Mouse (Mus musculus) heart, embryonic 15.5 days (tissue): ENCODE results near the gene Trim25. TPM values are rescaled to one million over a fixed set of nuclear protein-coding genes. Genes with fewer than 3 reads are reported as not detected.
A peak's percentile ranks its signal among the peaks of the same experiment; 100 is the strongest.
"Not testable (repeated sequence)": the region's sequence is repeated elsewhere in the genome, so short reads cannot be mapped to it uniquely, and the experiment has no call there.

ENCODE experiments used
- ATAC-seq: fragments of 200-750 bp; cut with Nextera tagmentation; replicated peaks from 2 replicates; pipeline ENCODE4 v1.8.0; 2017; ENCODE audit warnings: low read depth, moderate TSS enrichment; ENCODE audit not compliant: insufficient number of reproducible peaks, insufficient read depth, low FRiP score
- H3K27ac ChIP-seq: fragments of 300-500 bp; sonication (generic); 2 replicates; pipeline ENCODE4 v1.5.1; 2015; ENCODE audit warnings: mild to moderate bottlenecking, inconsistent platforms
- H3K27me3 ChIP-seq: fragments of 300-500 bp; sonication (generic); 2 replicates; pipeline ENCODE4 v1.6.1; 2015; ENCODE audit warnings: inconsistent platforms
- H3K36me3 ChIP-seq: fragments of 300-500 bp; sonication (generic); 2 replicates; pipeline ENCODE4 v1.6.1; 2015; ENCODE audit warnings: mild to moderate bottlenecking, inconsistent platforms
- H3K4me1 ChIP-seq: fragments of 300-500 bp; sonication (generic); replicated peaks from 2 replicates; pipeline ENCODE4 v1.6.1; 2015; ENCODE audit warnings: inconsistent platforms
- H3K4me2 ChIP-seq: fragments of 300-500 bp; sonication (generic); 2 replicates; pipeline ENCODE4 v1.6.1; 2015; ENCODE audit warnings: inconsistent platforms, mild to moderate bottlenecking, moderate library complexity
- H3K4me3 ChIP-seq: fragments of 300-500 bp; sonication (generic); 2 replicates; pipeline ENCODE4 v1.5.1; 2015; ENCODE audit warnings: mild to moderate bottlenecking, inconsistent platforms
- H3K9ac ChIP-seq: fragments of 300-500 bp; sonication (generic); 2 replicates; pipeline ENCODE4 v1.6.1; 2015; ENCODE audit warnings: mild to moderate bottlenecking, inconsistent platforms
- H3K9me3 ChIP-seq: fragments of 300-500 bp; sonication (generic); replicated peaks from 2 replicates; pipeline ENCODE4 v1.6.1; 2016; ENCODE audit warnings: inconsistent platforms
- WGBS: fragments of 180-500 bp; shearing (Covaris S2); methylation state at CpG from one replicate; pipeline ENCODE4 v1.1.7; 2015; ENCODE audit warnings: mixed read lengths; 5-methylcytosine and 5-hydroxymethylcytosine counted together
- polyA plus RNA-seq: library from polyadenylated mRNA; unstranded; fragments of >200 nt; fragmentation: Nextera tagmentation; extraction: Ambion mirVana; gene quantifications from 2 replicates; pipeline ENCODE4 v1.2.1, GENCODE M21; 2015

Gene Trim25
- polyA plus RNA-seq, 1 experiment from 2014 or later = 14.3 TPM

- 96% methylated on average over 3 of the region's 3 CpGs for WGBS
- H3K9me3 ChIP-seq, H3K4me2 ChIP-seq, H3K4me3 ChIP-seq, H3K27ac ChIP-seq, H3K9ac ChIP-seq, H3K4me1 ChIP-seq, ATAC-seq, H3K27me3 ChIP-seq: not testable (repeated sequence)
- peaks cover 77% of the 10 kb centered on the region for H3K36me3 ChIP-seq
These were observed 46.3 kb downstream of the Trim25 start for GRCm38 (mm10) chr11:89045501-89045900.

GRCm38 (mm10) chr11:89046021-89046420 lies 46.8 kb downstream of the Trim25 start:
- no peak for ATAC-seq
- Histone ChIP-seq H3K27me3 (no peaks in the 10 kb centered on the region), H3K36me3 (peaks cover 77% of the 10 kb centered on the region), H3K9me3 (no peaks in the 10 kb centered on the region), H3K4me1 (no peaks in the 10 kb centered on the region), H3K4me3 (no peak overlapping the region), H3K4me2 (no peak overlapping the region), H3K9ac (no peak overlapping the region), H3K27ac (no peak overlapping the region)
- WGBS = 92% methylated on average over 3 of the region's 3 CpGs

DNA sequence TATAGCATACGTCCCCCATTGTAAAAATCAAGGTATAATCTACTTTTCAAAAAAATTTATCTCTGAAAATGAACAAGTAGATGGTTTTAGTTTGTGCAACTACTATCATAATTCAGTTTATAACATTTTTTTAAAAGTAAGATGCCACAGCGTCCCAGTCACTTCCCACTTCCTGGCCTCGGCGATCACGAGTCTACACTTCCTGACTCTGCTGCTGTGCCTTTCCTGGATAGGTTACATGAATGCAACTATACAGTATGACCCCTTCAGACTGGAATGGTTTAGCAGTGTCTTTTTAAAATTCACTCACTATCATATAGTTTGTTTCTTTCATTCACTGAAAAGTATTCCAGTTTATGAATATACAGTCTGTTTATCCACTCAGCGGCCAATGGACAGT lies 52.6 kb downstream of the Trim25 start:
- 84% methylated on average over 6 of the region's 6 CpGs for WGBS
- ATAC-seq = no peak

GRCm38 (mm10) chr11:89055931-89056690 lies 56.9 kb downstream of the Trim25 start:
- Histone ChIP-seq H3K27ac (peak overlapping the region; percentile 79), H3K36me3 (peaks cover 15% of the 10 kb centered on the region; the same call in 1 of the 2 replicates), H3K9ac (0 out of 2 replicates have a peak overlapping the region, but pooled peaks have one; percentile 21), H3K27me3 (no peaks in the 10 kb centered on the region), H3K4me2 (peak overlapping the region; percentile 32), H3K4me1 (peaks cover 43% of the 10 kb centered on the region), H3K4me3 (peak overlapping the region; percentile 3; the same call in 1 of the 2 replicates), H3K9me3 (no peaks in the 10 kb centered on the region)
- 39% methylated on average over 13 of the region's 13 CpGs for WGBS
- ATAC-seq = no peak

More for the DNA sequence above, 52.6 kb downstream of the Trim25 start:
- no peak overlapping the region for H3K4me3 ChIP-seq
- H3K36me3 ChIP-seq = peaks cover 49% of the 10 kb centered on the region
- no peak overlapping the region for H3K27ac ChIP-seq
- no peak overlapping the region for H3K4me2 ChIP-seq
- no peak overlapping the region for H3K9ac ChIP-seq
- H3K9me3 ChIP-seq = no peaks in the 10 kb centered on the region
- H3K27me3 ChIP-seq = no peaks in the 10 kb centered on the region
- H3K4me1 ChIP-seq = peaks cover 17% of the 10 kb centered on the region

DNA sequence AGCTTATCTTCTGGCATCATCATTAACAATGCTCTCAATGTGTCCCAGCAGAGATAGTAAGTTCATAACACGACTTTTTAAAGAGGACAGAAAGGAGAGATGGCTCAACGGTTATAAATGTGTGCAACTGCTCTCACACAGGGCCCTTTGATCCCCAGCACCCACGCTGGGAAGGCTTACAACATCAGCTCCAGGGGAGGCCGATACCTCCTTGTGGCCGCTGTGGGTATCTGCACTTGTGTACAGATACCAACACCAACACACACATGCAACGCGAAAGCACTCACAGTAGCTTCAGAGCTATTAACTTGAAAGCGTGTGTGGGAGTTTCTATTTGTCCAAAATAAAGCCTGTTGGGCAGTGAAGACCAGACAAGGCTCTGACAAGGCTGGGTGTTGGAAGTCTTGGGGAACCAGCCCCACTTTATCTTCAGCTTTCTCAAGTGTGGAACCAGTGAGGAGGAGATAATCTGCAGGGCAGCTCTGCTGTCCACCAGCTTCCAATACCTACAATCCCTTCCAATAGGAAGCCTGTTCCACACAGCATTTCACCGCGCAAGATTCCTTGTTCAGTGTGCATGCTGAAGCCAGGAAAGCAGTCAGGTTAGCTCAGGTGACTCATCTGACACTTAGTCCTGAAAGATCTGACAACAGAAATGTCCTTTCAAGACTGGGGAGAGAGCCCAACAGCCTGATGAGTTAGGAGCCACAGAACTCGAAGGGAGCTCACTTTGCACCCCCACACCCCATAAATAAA lies 59.5 kb downstream of the Trim25 start:
- no peak for ATAC-seq
- H3K36me3 ChIP-seq = peaks cover 11% of the 10 kb centered on the region; the same call in 1 of the 2 replicates
- H3K27ac ChIP-seq = peak overlapping the region; percentile 82
- peak overlapping the region; percentile 91 for H3K4me2 ChIP-seq
- H3K4me3 ChIP-seq = peak overlapping the region; percentile 85
- no peaks in the 10 kb centered on the region for H3K27me3 ChIP-seq
- peaks cover 43% of the 10 kb centered on the region for H3K4me1 ChIP-seq
- peak overlapping the region; percentile 80; the same call in 1 of the 2 replicates for H3K9ac ChIP-seq
- 63% methylated on average over 11 of the region's 11 CpGs for WGBS
- H3K9me3 ChIP-seq = no peaks in the 10 kb centered on the region

DNA sequence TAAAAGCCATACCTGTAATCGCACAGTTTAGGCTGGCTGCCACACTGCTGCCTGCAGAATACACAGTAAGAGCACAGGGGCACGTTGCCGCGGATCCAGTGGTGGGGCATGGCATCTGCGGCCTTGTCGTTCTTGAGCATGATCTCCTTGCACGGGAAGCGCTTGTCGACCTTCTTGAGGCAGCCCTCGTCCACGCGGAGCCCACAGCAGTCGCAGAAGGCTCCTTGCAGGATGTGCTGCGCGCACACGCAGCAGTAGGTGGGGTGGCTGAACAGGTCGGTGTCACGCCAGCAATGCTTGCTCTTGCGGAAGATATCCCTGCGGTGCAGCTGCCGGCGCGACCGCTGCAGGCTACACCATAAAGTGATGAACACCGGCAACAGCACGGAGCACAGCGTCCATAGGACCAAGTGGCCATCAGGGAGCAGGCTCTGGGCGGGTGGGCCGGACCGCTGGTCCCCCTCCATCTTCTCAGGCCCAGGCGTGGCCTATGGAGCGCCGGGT lies 60.8 kb downstream of the Trim25 start:
- Histone ChIP-seq H3K27me3 (no peaks in the 10 kb centered on the region), H3K36me3 (peaks cover under 1% of the 10 kb centered on the region; the same call in 1 of the 2 replicates), H3K9me3 (no peaks in the 10 kb centered on the region), H3K4me3 (peak overlapping the region; percentile 85), H3K4me2 (peak overlapping the region; percentile 91), H3K9ac (peak overlapping the region; percentile 80), H3K4me1 (peaks cover 40% of the 10 kb centered on the region), H3K27ac (peak overlapping the region; percentile 82)
- peak; percentile 57 for ATAC-seq
- under 1% methylated on average over 33 of the region's 33 CpGs for WGBS

DNA sequence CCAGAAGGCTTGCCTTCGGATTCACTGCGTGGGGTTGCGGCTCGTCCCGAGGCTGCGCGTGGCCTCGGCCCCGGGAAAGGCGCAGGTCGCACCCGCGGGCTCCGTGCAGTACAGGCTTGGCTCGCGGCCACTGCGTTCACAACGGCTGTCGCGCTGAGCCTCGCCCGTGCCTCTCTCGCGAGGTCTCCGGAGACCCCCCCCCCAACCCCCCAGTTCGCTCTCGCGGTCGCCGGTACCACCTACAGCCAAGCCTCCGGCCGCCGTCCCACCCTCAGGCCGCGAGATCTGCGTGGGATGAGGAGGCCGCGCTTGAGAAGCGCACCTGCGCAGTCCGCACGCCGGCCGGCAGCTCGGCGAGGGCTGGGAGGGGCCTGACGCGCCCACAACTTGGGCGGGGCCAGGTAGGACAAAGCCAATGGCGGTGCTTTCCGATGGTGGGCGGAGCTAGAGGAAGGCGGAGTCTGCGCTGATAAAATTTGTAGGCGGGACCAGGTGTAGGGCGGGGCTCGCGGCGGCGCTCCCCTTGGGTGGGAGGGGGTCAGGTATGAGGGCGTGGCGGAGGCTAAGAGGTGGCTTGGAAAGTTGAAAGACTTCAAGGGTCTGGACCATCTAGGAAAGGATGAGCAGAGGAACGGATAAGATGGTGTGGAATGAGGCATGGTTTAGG lies 61.4 kb downstream of the Trim25 start:
- Histone ChIP-seq H3K36me3 (no peaks in the 10 kb centered on the region), H3K4me2 (peak overlapping the region; percentile 91), H3K4me1 (peaks cover 37% of the 10 kb centered on the region), H3K9me3 (no peaks in the 10 kb centered on the region), H3K4me3 (peak overlapping the region; percentile 85), H3K9ac (peak overlapping the region; percentile 80), H3K27me3 (no peaks in the 10 kb centered on the region), H3K27ac (peak overlapping the region; percentile 82)
- under 1% methylated on average over 63 of the region's 63 CpGs for WGBS
- peak; percentile 88 for ATAC-seq

GRCm38 (mm10) chr11:89061362-89061761 lies 62.2 kb downstream of the Trim25 start:
- no peaks in the 10 kb centered on the region for H3K27me3 ChIP-seq
- no peak for ATAC-seq
- no peak overlapping the region for H3K9ac ChIP-seq
- H3K27ac ChIP-seq = no peak overlapping the region
- H3K4me1 ChIP-seq = peaks cover 30% of the 10 kb centered on the region
- H3K4me3 ChIP-seq = no peak overlapping the region
- 72% methylated on average over 7 of the region's 7 CpGs for WGBS
- H3K9me3 ChIP-seq = no peaks in the 10 kb centered on the region
- no peak overlapping the region for H3K4me2 ChIP-seq
- H3K36me3 ChIP-seq = no peaks in the 10 kb centered on the region

DNA sequence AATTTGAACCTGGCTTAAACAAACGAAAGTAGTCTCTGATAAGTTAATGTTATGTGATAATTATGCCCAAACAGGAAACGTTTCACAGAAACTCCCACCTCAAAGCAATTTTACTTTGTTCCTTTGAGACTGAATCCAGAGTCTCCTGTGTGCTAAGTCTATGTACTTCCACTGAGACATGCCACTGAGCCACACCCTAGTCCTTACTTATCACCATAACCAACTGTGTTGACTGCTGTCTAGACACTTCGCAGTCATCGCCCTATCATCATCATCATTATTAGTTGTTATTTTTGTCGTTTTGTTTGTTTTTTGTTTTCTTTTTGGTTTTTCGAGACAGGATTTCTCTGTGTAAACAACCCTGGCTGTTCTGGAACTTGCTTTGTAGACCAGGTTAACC lies 65.1 kb downstream of the Trim25 start:
- H3K9me3 ChIP-seq = no peaks in the 10 kb centered on the region
- H3K4me3 ChIP-seq = no peak overlapping the region
- no peaks in the 10 kb centered on the region for H3K36me3 ChIP-seq
- WGBS = 71% methylated on average over 6 of the region's 6 CpGs
- H3K27ac ChIP-seq = no peak overlapping the region
- peaks cover 19% of the 10 kb centered on the region for H3K4me1 ChIP-seq
- H3K9ac ChIP-seq = no peak overlapping the region
- ATAC-seq = no peak
- no peak overlapping the region for H3K4me2 ChIP-seq
- no peaks in the 10 kb centered on the region for H3K27me3 ChIP-seq

GRCm38 (mm10) chr11:89065297-89065696 lies 66.1 kb downstream of the Trim25 start:
- H3K27ac ChIP-seq = no peak overlapping the region
- H3K4me2 ChIP-seq = no peak overlapping the region
- H3K27me3 ChIP-seq = no peaks in the 10 kb centered on the region
- H3K4me1 ChIP-seq = peaks cover 13% of the 10 kb centered on the region
- no peak overlapping the region for H3K4me3 ChIP-seq
- H3K9me3 ChIP-seq = no peaks in the 10 kb centered on the region
- 97% methylated on average over 3 of the region's 3 CpGs for WGBS
- no peak for ATAC-seq
- no peak overlapping the region for H3K9ac ChIP-seq
- H3K36me3 ChIP-seq = no peaks in the 10 kb centered on the region

- Histone ChIP-seq H3K4me3 (no peak overlapping the region), H3K36me3 (no peaks in the 10 kb centered on the region), H3K9ac (no peak overlapping the region), H3K4me2 (no peak overlapping the region), H3K9me3 (no peaks in the 10 kb centered on the region), H3K27ac (no peak overlapping the region), H3K4me1 (peaks cover 13% of the 10 kb centered on the region), H3K27me3 (no peaks in the 10 kb centered on the region)
- no peak for ATAC-seq
- WGBS = 75% methylated on average over 6 of the region's 6 CpGs
These were observed 67.0 kb downstream of the Trim25 start for GRCm38 (mm10) chr11:89066126-89066525.
